Mouse (Mus musculus) liver, embryonic 12.5 days (tissue): ENCODE results near the gene Gast. TPM values are rescaled to one million over a fixed set of nuclear protein-coding genes. Genes with fewer than 3 reads are reported as not detected.
"Not testable (repeated sequence)": the region's sequence is repeated elsewhere in the genome, so short reads cannot be mapped to it uniquely, and the experiment has no call there.

Experiments
- ATAC-seq: fragments of 200-750 bp; cut with Nextera tagmentation; 2 replicates; pipeline ENCODE4 v1.8.0; 2017; ENCODE audit warnings: moderate number of reproducible peaks, mild to moderate bottlenecking, moderate library complexity
- H3K27ac ChIP-seq: fragments of 300-500 bp; sonication (generic); 2 replicates; pipeline ENCODE4 v1.5.1; 2016; ENCODE audit warnings: mild to moderate bottlenecking
- H3K27me3 ChIP-seq: fragments of 300-500 bp; sonication (generic); replicated peaks from 2 replicates; pipeline ENCODE4 v1.6.1; 2016; ENCODE audit warnings: mild to moderate bottlenecking, moderate library complexity
- H3K36me3 ChIP-seq: fragments of 300-500 bp; sonication (generic); 2 replicates; pipeline ENCODE4 v1.6.1; 2016; ENCODE audit warnings: mild to moderate bottlenecking, moderate library complexity
- H3K4me1 ChIP-seq: fragments of 300-500 bp; sonication (generic); 2 replicates; pipeline ENCODE4 v1.6.1; 2016
- H3K4me2 ChIP-seq: fragments of 300-500 bp; sonication (generic); 2 replicates; pipeline ENCODE4 v1.6.1; 2016; ENCODE audit warnings: mild to moderate bottlenecking, moderate library complexity
- H3K4me3 ChIP-seq: fragments of 300-500 bp; sonication (generic); 2 replicates; pipeline ENCODE4 v1.5.1; 2016; ENCODE audit warnings: mild to moderate bottlenecking, moderate library complexity
- H3K9ac ChIP-seq: fragments of 300-500 bp; sonication (generic); 2 replicates; pipeline ENCODE4 v1.6.1; 2016; ENCODE audit warnings: mild to moderate bottlenecking, moderate library complexity
- H3K9me3 ChIP-seq: fragments of 300-500 bp; sonication (generic); replicated peaks from 2 replicates; pipeline ENCODE4 v1.6.1; 2016; ENCODE audit warnings: mild to moderate bottlenecking, moderate library complexity
- WGBS: fragments of 180-500 bp; shearing (Covaris S2); methylation state at CpG from one replicate; pipeline ENCODE4 v1.1.7; 2016; ENCODE audit not compliant: insufficient replicate concordance; 5-methylcytosine and 5-hydroxymethylcytosine counted together
- polyA plus RNA-seq: library from polyadenylated mRNA; unstranded; fragments of >200 nt; fragmentation: Nextera tagmentation; extraction: Ambion mirVana; gene quantifications from 2 replicates; pipeline ENCODE4 v1.2.1, GENCODE M21; 2016

The Gast gene
- polyA plus RNA-seq, 1 experiment from 2014 or later = not detected

DNA sequence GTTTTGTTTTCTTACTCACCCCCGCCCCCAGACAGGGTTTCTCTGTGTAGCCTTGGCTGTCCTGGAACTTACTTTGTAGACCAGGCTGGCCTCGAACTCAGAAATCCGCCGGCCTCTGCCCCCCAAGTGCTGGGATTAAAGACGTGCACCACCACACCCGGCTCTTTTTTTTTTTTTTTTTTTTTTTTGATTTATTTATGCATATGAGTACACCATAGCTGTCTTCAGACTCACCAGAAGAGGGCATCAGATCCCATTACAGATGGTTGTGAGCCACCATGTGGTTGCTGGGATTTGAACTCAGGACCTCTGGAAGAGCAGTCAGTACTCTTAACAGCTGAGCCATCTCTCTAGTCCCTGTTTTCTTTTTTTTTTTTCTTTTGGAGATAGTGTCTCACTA, 25.5 kb upstream of the Gast start:
- H3K4me3 ChIP-seq, H3K27ac ChIP-seq, H3K4me2 ChIP-seq, H3K9me3 ChIP-seq, H3K4me1 ChIP-seq, H3K9ac ChIP-seq, H3K36me3 ChIP-seq, ATAC-seq, H3K27me3 ChIP-seq: not testable (repeated sequence)
- WGBS = 71% methylated on average over 5 of the region's 6 CpGs

DNA sequence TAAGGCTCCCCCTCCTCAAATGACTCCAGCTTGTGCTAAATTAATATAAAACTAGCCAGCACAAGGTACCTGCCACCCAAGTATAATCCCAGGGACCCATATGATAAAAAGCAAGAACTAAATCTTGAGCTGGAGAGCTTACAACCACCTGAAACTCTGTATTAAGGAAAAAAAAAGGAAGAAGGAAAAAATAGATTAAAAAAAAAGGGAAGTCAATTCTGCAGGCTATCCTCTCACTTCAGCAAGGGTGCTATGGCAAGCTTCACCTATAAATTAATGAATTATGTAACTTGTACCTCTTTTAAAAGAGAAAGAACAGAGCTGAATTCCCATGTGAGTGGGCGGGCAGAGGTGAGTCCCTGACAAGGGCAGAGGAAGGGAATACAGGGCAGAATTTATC, 22.6 kb upstream of the Gast start:
- WGBS = 54% methylated on average over 1 of the region's 1 CpGs
- no peaks in the 10 kb centered on the region for H3K36me3 ChIP-seq
- H3K9ac ChIP-seq = no peak overlapping the region
- no peak overlapping the region for H3K27ac ChIP-seq
- no peaks in the 10 kb centered on the region for H3K27me3 ChIP-seq
- ATAC-seq = no peak
- no peaks in the 10 kb centered on the region for H3K9me3 ChIP-seq
- H3K4me2 ChIP-seq = no peak overlapping the region
- H3K4me3 ChIP-seq = no peak overlapping the region
- H3K4me1 ChIP-seq = no peaks in the 10 kb centered on the region; the same call in 1 of the 2 replicates

DNA sequence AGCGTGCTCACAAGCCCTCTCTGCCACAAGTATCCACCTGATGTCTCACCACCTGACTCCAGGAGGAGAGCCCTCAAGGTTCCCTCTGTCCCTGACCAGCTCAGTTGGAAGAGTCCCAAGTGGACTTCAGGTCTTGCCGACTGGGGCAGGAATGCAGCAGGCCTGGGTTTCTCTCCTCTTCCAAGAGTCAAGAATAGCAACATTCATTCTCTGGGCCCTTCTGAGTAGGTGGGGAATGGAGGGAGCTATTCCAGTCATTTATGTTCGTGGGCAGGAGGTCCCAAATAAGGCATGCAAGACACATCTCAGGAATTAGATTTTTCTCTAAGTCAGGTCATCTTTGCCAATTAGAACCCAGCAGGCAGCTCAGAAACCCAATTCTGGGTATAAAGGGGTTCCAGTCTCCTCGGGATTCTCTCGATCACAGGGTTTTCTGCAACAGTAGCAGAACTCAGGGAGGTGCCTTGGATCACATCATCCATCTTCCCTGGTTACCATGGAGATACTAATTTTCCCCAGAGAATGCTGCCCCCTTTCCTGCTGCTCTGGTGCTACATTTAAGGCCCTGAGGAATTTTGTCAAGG, 22.0 kb upstream of the Gast start:
- Histone ChIP-seq H3K4me1 (peaks cover 2% of the 10 kb centered on the region), H3K36me3 (no peaks in the 10 kb centered on the region), H3K27me3 (no peaks in the 10 kb centered on the region), H3K27ac (no peak overlapping the region), H3K9me3 (no peaks in the 10 kb centered on the region), H3K4me3 (no peak overlapping the region), H3K4me2 (no peak overlapping the region), H3K9ac (no peak overlapping the region)
- no peak for ATAC-seq
- WGBS = 47% methylated on average over 5 of the region's 5 CpGs

DNA sequence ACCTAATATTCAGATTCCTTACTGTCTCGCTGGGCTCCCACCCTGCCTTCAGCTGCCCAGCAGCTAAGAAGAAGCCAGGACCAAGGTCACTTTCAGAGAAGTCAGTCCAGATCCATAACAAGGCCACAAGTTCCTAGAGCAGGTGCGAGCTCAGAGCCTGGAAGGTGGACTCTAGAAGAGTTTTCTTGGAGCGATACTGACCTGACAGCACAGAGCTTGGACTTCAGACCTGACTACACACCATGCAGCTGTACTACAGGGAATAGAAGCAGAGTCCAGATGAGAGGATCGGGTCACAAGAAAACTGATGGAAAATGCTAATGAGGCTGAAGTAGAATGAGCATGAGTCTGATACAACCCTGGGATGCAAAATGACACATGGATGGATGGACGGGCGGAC, 20.8 kb upstream of the Gast start:
- H3K27ac ChIP-seq = no peak overlapping the region
- WGBS = 80% methylated on average over 6 of the region's 6 CpGs

DNA sequence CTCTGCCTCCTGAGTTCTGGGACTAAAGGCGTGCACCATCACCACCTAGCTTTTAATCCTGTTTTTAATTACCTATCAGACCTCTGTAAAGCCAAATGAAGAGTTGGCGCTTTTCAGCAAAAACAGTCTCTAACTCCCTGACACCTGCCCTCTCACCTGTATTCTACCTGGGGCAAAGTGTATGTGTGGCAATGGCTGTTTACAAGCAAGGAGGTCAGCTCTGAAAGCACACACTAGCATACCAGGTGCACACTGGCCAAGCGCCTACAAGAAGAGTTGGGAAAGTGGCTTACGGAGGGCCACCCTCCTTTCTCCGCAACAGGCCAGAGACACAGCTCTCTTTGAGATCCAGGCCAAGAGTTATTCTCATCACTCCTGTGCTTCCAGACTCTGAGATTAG, 18.8 kb upstream of the Gast start:
- no peak overlapping the region for H3K27ac ChIP-seq
- H3K9me3 ChIP-seq = no peaks in the 10 kb centered on the region
- 87% methylated on average over 5 of the region's 5 CpGs for WGBS
- no peaks in the 10 kb centered on the region for H3K27me3 ChIP-seq
- H3K4me3 ChIP-seq = no peak overlapping the region
- H3K4me2 ChIP-seq = no peak overlapping the region
- H3K36me3 ChIP-seq = peaks cover 1% of the 10 kb centered on the region
- H3K4me1 ChIP-seq = peaks cover 22% of the 10 kb centered on the region
- ATAC-seq = no peak
- H3K9ac ChIP-seq = no peak overlapping the region

More for the DNA sequence above, 20.8 kb upstream of the Gast start:
- no peak for ATAC-seq
- H3K4me2 ChIP-seq = no peak overlapping the region
- H3K4me3 ChIP-seq = no peak overlapping the region
- no peaks in the 10 kb centered on the region for H3K9me3 ChIP-seq
- peaks cover 14% of the 10 kb centered on the region for H3K4me1 ChIP-seq
- H3K9ac ChIP-seq = no peak overlapping the region
- H3K36me3 ChIP-seq = no peaks in the 10 kb centered on the region
- H3K27me3 ChIP-seq = no peaks in the 10 kb centered on the region

GRCm38 (mm10) chr11:100317826-100318380, 16.3 kb upstream of the Gast start:
- peak overlapping the region; percentile 94 for H3K27ac ChIP-seq
- 38% methylated on average over 6 of the region's 6 CpGs for WGBS
- H3K36me3 ChIP-seq = peaks cover 26% of the 10 kb centered on the region
- H3K4me2 ChIP-seq = peak overlapping the region; percentile 68
- no peak for ATAC-seq
- H3K27me3 ChIP-seq = no peaks in the 10 kb centered on the region
- no peaks in the 10 kb centered on the region for H3K9me3 ChIP-seq
- peaks cover 39% of the 10 kb centered on the region for H3K4me1 ChIP-seq
- H3K9ac ChIP-seq = peak overlapping the region; percentile 68
- 0 out of 2 replicates have a peak overlapping the region, but pooled peaks have one; percentile 4 for H3K4me3 ChIP-seq

DNA sequence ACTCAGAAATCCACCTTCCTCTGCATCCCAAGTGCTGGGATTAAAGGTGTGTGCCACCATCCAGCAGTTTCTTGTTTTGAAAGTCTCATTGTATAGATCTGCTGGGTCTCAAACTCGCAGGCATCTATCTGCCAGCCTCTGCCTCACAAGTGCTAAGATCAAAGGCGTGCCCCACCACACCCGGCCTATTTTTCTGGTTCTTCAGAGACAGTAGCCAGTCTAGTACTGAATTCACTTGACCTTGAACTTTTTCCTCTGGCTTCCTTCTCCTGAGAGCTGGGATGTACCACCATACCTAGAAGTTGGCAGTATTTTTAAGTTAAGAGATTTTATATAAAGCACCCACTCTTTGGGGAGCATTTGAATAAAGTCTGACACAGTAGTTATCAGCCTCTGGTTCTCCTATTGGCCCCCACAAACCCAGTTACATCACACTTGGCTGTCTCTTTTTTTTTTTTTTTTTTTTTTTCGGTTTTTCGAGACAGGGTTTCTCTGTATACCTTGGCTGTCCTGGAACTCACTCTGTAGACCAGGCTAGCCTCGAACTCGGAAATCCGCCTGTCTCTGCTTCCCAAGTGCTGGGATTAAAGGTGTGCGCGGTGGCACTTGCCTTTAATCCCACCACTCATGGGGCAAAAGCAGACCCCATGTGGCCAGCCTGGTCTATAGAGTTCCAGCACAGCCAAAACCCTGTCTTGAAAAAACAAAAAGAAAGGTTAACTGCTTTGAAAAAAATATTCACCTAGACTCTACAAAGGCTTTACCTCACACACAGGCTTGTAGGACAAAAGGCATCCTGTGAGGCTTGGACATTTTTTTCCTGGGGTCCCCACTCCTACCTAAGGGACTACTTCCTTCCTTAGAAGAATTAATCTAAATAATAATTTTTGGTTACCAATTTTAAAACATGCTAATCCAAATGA, 15.4 kb upstream of the Gast start:
- Histone ChIP-seq H3K27ac (peak overlapping the region; percentile 94), H3K36me3 (peaks cover 27% of the 10 kb centered on the region), H3K4me1 (peaks cover 39% of the 10 kb centered on the region), H3K4me3 (peak overlapping the region; percentile 80), H3K9me3 (no peaks in the 10 kb centered on the region), H3K27me3 (no peaks in the 10 kb centered on the region), H3K4me2 (peak overlapping the region; percentile 68), H3K9ac (peak overlapping the region; percentile 68)
- WGBS = 49% methylated on average over 10 of the region's 10 CpGs
- ATAC-seq = peak; percentile 28; the same call in 1 of the 2 replicates

- H3K9me3 ChIP-seq = no peaks in the 10 kb centered on the region
- under 1% methylated on average over 56 of the region's 58 CpGs for WGBS
- ATAC-seq = peak; percentile 83
- peak within 1 kb of the TSS; percentile 98 for H3K27ac ChIP-seq
- peaks cover 39% of the 10 kb centered on the region for H3K4me1 ChIP-seq
- no peaks in the 10 kb centered on the region for H3K27me3 ChIP-seq
- peak within 1 kb of the TSS; percentile 73 for H3K4me2 ChIP-seq
- peak within 1 kb of the TSS; percentile 98 for H3K9ac ChIP-seq
- peak within 1 kb of the TSS; percentile 80 for H3K4me3 ChIP-seq
- peaks cover 27% of the 10 kb centered on the region for H3K36me3 ChIP-seq
These were observed 14.6 kb upstream of the Gast start, which contains the start of gene Eif1 for GRCm38 (mm10) chr11:100319492-100320171. Eif1 (plus strand) TSS chr11:100319885.

- Histone ChIP-seq H3K4me2 (peak overlapping the region; percentile 73), H3K4me1 (peaks cover 39% of the 10 kb centered on the region), H3K27ac (peak overlapping the region; percentile 98), H3K36me3 (peaks cover 27% of the 10 kb centered on the region), H3K9ac (peak overlapping the region; percentile 98), H3K4me3 (peak overlapping the region; percentile 80), H3K27me3 (no peaks in the 10 kb centered on the region), H3K9me3 (no peaks in the 10 kb centered on the region)
- ATAC-seq = peak; percentile 81
- whole genome bisulfite sequencing = 0% methylated on average over 40 of the region's 40 CpGs
These were observed 14.0 kb upstream of the Gast start for GRCm38 (mm10) chr11:100320172-100320630.

- 9% methylated on average over 11 of the region's 11 CpGs for WGBS
These were observed 13.4 kb upstream of the Gast start for GRCm38 (mm10) chr11:100320701-100321410.

More at GRCm38 (mm10) chr11:100320701-100321410, 13.4 kb upstream of the Gast start:
- ATAC-seq, H3K27me3 ChIP-seq, H3K9me3 ChIP-seq: not testable (repeated sequence)
- Histone ChIP-seq H3K4me2 (peak overlapping the region; percentile 73), H3K27ac (peak overlapping the region; percentile 98), H3K4me1 (peaks cover 39% of the 10 kb centered on the region), H3K9ac (peak overlapping the region; percentile 98), H3K4me3 (peak overlapping the region; percentile 80), H3K36me3 (peaks cover 27% of the 10 kb centered on the region)
